Mouse (Mus musculus) urinary bladder, postnatal 10 days (tissue): ENCODE measurements around the gene Itga9.

Experiments
- DNase-seq: peaks from one replicate; pipeline ENCODE4 v3.0.0; 2022; ENCODE audit warnings: low spot score

Itga9 gene

GRCm38 (mm10) chr9:118651939-118652338 is 45.4 kb downstream of the Itga9 start:
- no peak for DNase-seq

- DNase-seq = no peak
Measured at GRCm38 (mm10) chr9:118653436-118653835, 46.9 kb downstream of the Itga9 start.

- DNase-seq = no peak
Measured at GRCm38 (mm10) chr9:118654969-118655368, 48.5 kb downstream of the Itga9 start.

- no peak for DNase-seq
Measured at GRCm38 (mm10) chr9:118655726-118656125, 49.2 kb downstream of the Itga9 start.

GRCm38 (mm10) chr9:118658159-118658558 is 51.7 kb downstream of the Itga9 start:
- no peak for DNase-seq

- no peak for DNase-seq
Measured at GRCm38 (mm10) chr9:118659809-118660208, 53.3 kb downstream of the Itga9 start.

GRCm38 (mm10) chr9:118660259-118660658 is 53.8 kb downstream of the Itga9 start:
- DNase-seq = no peak

GRCm38 (mm10) chr9:118662026-118662425 is 55.5 kb downstream of the Itga9 start:
- DNase-seq = no peak

- no peak for DNase-seq
Measured at GRCm38 (mm10) chr9:118662476-118662875, 56.0 kb downstream of the Itga9 start.

- no peak for DNase-seq
Measured at GRCm38 (mm10) chr9:118663938-118664337, 57.4 kb downstream of the Itga9 start.

GRCm38 (mm10) chr9:118666069-118666468 is 59.6 kb downstream of the Itga9 start:
- DNase-seq = no peak

GRCm38 (mm10) chr9:118669696-118670095 is 63.2 kb downstream of the Itga9 start:
- DNase-seq = no peak

- no peak for DNase-seq
Measured at GRCm38 (mm10) chr9:118674277-118674676, 67.8 kb downstream of the Itga9 start.

GRCm38 (mm10) chr9:118674761-118675160 is 68.3 kb downstream of the Itga9 start:
- DNase-seq = no peak

- DNase-seq = no peak
Measured at GRCm38 (mm10) chr9:118675573-118676170, 69.2 kb downstream of the Itga9 start.

- DNase-seq = no peak
Measured at GRCm38 (mm10) chr9:118676692-118677091, 70.2 kb downstream of the Itga9 start.

- no peak for DNase-seq
Measured at GRCm38 (mm10) chr9:118677349-118677748, 70.9 kb downstream of the Itga9 start.

- no peak for DNase-seq
Measured at GRCm38 (mm10) chr9:118678020-118678750, 71.7 kb downstream of the Itga9 start.

- no peak for DNase-seq
Measured at GRCm38 (mm10) chr9:118678759-118679158, 72.3 kb downstream of the Itga9 start.

- no peak for DNase-seq
Measured at GRCm38 (mm10) chr9:118681506-118681905, 75.0 kb downstream of the Itga9 start.

- no peak for DNase-seq
Measured at GRCm38 (mm10) chr9:118682154-118682553, 75.7 kb downstream of the Itga9 start.

- DNase-seq = no peak
Measured at GRCm38 (mm10) chr9:118683507-118683906, 77.0 kb downstream of the Itga9 start.

- DNase-seq = no peak
Measured at GRCm38 (mm10) chr9:118684343-118684742, 77.9 kb downstream of the Itga9 start.
